Mouse (Mus musculus) embryonic fibroblast, embryonic 13.5 days (primary cell): Measurements from ENCODE around the gene Iffo1.

ENCODE experiments used
- CTCF ChIP-seq: IDR thresholded peaks from 2 replicates; pipeline ENCODE4 v1.5.1; 2011; ENCODE audit warnings: mild to moderate bottlenecking, control low read depth, low read length, moderate library complexity, borderline replicate concordance; ENCODE audit not compliant: insufficient read depth
- POLR2A ChIP-seq: IDR thresholded peaks from 2 replicates; pipeline ENCODE4 v1.6.1; 2011; ENCODE audit warnings: low read depth, mild to moderate bottlenecking, control low read depth, low read length, moderate library complexity

DNA sequence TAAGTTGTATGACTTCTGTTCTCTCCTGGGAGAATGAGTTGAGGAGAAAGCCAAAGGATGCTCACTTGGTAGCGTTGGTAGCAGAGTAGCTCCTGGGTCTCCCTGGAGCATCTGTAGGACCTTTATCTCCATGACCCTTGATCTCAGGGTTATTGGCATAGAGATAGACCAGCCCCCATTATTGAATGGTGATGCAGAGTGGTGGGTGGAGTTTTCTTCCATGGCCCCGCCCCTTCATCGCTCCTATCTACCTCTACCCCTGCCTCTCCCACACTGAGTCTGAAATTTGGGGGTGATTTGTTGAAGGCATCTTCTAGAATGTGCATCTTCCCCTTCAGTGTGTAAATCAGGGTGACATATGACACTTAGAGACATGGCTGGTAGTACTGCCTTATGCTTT is 11.4 kb downstream of the Iffo1 start:
- TF ChIP-seq POLR2A (no peak), CTCF (no peak)
